Mouse (Mus musculus) cerebellum, adult 8-10 months (tissue): ENCODE measurements around the gene Ugt1a6a.
"Not testable (repeated sequence)": the region's sequence is repeated elsewhere in the genome, so short reads cannot be mapped to it uniquely, and the experiment has no call there.

Experiments
- DNase-seq: peaks from one replicate; pipeline ENCODE4 v3.0.0; 2022

Ugt1a6a gene

GRCm38 (mm10) chr1:88134457-88135011 lies at the start of gene Ugt1a6a:
Ugt1a6a (plus strand) TSS chr1:88134809.
- not testable (repeated sequence) for DNase-seq

- no peak for DNase-seq
Observed at GRCm38 (mm10) chr1:88086125-88086524, 48.5 kb upstream of the Ugt1a6a start.

GRCm38 (mm10) chr1:88087513-88087912 lies 47.1 kb upstream of the Ugt1a6a start, which contains the start of gene Ugt1a8:
Ugt1a8 (plus strand) TSS chr1:88087813.
- DNase-seq = no peak

DNA sequence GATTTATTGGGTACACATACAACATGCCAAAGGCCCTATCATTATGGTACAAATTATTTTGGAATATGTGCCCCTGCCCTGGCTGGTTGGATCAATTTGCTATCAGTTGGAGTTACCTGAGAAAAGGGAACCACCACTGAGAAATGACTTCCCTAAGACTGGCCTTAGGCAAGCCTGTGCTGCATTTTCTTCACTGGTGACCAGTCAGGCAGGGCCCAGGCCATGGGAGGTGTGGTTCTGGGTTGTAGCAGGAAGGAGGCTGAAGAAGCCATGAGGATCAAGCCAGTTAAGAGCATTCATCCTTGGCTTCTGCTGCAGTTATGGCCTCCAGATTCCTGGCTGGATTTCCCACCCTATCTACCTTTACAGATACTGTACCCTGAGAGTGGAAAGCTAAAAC lies 42.3 kb upstream of the Ugt1a6a start:
- no peak for DNase-seq

DNA sequence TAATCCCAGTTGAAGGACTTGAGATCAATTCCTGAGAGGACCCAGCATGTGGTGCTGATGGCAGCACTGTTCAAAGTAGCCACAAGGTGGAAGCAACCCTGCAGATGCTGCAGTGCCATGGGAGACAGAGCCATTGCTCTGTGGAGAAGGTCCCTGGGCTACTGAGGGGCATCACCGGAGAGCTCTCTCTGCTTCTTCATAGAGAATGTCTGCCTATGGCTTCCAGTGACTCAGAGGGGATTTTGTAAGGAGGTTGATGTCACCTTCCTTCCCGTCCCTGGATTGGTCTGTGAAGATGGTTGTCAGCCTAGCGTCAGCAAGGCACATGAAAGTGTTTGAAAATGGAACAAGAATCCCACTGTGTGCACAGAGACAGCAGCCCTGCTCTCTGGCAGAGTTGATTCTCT lies 40.3 kb upstream of the Ugt1a6a start:
- DNase-seq = not testable (repeated sequence)

DNA sequence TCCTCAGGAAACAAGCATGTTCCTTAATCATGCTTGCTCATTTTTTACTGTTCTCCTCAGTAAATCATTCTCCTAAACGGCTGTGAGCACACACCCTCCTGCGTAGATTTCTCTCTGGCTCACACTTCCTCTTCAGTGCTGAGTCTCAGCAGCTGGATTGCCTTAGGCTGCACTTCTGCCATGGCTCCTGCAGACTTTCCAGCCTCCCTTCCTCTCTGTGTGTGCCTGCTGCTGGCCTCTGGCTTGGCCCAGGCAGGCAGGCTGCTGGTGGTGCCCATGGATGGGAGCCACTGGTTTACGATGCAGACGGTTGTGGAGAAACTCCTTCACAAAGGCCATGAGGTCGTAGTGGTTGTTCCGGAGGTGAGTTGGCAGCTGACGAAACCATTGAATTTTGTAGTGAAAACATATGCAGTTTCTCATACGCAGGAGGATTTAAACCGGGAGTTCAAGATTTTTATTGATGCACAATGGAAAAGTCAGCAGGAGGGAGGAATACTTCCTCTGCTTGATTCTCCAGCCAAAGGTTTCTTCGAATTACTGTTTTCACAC lies 39.6 kb upstream of the Ugt1a6a start, which contains the start of gene Ugt1a7c:
TSS of gene Ugt1a7c (plus strand) at position 122 of the 552 bp plus-strand sequence.
- DNase-seq = no peak

GRCm38 (mm10) chr1:88098546-88098945 lies 36.1 kb upstream of the Ugt1a6a start:
- not testable (repeated sequence) for DNase-seq

DNA sequence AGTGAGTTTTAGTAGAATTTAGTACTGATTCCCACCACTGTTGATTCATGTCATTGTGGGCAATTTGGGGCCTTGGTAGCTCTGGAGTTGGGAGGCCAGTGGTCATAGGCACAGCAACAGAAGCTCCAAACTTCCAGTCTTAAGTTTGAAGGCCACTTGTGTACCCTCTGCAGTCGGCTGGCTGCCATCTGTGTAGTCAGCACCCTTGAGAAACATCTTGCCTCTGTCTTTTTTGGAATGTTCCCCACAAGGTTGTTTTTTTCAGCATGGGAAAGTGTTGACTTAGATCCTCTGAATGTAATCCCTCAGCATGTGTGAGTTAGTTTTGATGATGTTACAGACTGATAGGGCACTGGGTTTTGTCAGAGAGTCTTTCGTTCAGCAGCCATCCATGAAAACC lies 34.9 kb upstream of the Ugt1a6a start:
- not testable (repeated sequence) for DNase-seq

GRCm38 (mm10) chr1:88103019-88103418 lies 31.6 kb upstream of the Ugt1a6a start, which contains the start of gene Ugt1a6b:
Ugt1a6b (plus strand) TSS chr1:88103252.
- DNase-seq = not testable (repeated sequence)

DNA sequence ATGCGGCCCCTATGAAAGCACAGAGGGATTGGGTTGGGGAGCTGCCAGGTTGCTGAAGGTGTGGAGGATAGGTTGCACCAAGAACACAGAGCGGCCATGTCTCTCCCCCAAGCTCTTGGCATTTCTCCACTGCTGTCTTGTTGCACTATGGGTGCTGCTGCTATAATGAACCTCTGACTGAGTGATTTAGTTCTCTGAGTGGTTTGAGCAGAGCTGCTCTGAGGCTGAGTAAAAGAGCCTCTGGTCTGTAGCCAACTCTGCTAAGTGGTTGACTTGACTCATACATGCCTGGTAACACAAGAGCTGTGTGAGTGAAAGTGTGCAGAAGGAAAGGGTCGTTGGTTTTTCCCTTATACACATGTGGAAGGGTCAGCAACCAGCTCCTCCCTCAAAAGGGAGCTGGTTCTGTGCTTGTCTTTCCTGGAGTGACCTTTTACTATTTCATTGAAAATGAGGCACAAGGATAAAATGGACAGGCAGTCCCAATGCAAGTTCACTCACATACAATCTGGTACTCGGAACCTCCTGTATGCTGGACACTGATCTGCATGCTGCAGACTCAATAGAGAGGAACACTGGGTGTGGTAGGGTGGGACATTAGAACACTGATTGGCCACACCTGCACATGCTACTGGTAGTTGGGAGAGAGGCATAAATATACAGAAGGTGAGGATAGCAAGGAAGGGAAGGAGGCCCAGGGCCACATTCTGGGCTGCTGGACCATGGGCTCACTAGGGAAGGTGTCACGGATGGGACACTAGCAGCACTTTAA lies 30.7 kb upstream of the Ugt1a6a start:
- not testable (repeated sequence) for DNase-seq

DNA sequence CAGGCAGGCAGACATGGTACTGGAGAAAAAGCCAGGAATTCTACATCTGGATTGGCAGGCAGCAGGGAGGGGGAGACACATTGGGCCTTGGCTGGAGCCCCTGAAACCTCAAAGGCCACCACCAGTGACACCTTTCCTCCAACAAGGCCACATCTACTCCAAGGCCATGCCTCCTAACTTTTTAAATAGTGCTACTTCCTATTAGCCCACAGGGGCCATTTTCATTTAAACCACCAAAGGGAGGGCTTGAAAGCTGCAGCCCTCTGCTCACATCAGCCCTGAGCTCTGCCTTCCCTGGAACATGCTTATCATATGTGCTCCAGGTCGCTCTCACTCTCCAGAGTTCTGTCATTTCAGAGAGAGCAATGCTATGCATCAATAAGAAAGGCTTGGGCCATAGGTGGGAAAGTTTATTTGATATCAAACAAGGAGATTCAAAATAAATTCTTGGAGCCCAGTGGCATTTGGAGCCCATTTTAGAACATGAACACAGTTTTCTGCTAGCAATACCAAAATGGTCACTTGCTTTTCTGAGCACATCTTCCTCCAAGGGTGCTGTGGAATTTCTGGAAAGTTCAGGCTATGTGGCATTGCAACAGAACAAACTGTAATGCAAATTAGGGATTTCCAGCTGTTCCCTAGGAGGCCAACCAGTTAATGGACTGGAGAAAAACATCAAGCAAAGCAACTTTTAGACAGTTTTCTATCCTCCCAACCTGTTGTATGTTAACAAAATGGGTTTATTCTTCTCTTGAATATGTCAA lies 29.8 kb upstream of the Ugt1a6a start:
- DNase-seq = no peak

DNA sequence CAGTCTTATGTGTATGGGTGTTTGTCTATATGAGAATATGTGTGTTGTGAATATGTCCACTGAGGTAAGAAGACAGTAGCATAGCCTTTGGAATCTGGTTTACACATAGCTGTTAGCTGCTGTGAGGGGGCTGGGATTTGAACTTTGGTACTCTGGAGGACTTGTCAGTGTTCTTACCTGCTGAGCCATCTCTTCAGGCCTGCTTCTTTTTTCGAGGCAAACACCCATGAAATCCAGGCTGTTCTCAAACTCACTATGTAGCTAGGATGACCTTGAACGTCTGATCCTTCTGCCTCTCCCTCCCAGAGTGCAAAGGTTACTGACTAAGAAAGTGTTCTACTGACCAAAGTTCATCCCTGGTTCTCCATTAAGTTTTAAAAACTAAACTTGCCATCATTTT lies 29.0 kb upstream of the Ugt1a6a start:
- no peak for DNase-seq

GRCm38 (mm10) chr1:88109027-88109557 lies 25.5 kb upstream of the Ugt1a6a start:
- not testable (repeated sequence) for DNase-seq

DNA sequence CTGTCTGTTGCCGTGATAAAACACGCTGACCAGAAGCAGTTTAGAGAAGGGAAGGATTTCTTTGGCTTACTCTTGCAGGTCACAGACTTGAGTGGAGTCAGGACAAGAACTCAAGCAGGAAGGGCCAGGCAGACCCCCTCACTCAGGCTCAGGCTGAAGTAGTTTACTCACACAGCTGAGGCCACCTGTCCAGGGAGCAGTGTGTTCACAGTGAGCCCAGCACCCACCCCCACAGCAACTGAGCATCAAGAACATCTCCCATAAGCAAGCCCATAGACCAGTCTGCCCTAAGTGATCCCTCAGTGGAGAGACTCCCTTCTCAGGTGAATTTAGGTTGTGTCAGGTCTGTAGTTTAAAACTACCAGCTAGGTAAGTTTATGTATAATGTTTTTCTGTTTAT lies 25.0 kb upstream of the Ugt1a6a start:
- DNase-seq = not testable (repeated sequence)

- DNase-seq = not testable (repeated sequence)
Observed at GRCm38 (mm10) chr1:88112769-88113168, 21.8 kb upstream of the Ugt1a6a start.

DNA sequence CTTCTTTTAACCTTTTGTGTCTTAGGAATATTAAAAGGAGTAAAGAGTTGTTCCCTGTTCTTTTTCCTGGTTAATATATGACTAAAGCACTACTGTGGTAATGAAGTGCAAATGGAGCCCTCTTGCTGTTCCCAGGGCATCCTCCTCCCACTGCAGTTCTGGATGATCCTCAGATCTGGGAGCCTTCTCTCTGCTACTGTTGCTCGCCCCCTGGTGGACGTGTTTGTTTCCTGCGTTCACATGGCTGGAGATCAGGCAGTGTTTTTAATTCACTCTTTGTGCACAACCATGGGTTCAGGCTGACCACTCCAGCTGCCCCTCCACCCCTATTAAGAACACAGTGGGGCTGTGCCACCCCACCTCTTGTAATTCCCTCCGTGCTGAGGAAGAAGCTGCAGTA lies 14.1 kb upstream of the Ugt1a6a start:
- DNase-seq = not testable (repeated sequence)

- not testable (repeated sequence) for DNase-seq
Observed at GRCm38 (mm10) chr1:88121521-88121920, 13.1 kb upstream of the Ugt1a6a start.

DNA sequence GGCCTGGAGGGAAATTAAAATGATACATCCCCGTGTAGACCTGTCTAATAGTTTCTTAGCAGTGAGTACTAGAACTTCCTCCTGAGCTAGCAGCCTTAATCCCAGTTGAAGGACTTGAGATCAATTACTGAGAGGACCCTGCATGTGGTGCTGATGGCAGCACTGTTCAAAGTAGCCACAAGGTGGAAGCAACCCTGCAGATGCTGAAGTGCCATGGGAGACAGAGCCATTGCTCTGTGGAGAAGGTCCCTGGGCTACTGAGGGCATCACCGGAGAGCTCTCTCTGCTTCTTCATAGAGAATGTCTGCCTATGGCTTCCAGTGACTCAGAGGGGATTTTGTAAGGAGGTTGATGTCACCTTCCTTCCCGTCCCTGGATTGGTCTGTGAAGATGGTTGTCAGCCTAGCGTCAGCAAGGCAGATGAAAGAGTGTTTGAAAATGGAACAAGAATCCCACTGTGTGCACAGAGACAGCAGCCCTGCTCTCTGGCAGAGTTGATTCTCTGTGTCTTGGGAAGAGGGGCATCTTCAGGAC lies 8.7 kb upstream of the Ugt1a6a start:
- not testable (repeated sequence) for DNase-seq

- not testable (repeated sequence) for DNase-seq
Observed at GRCm38 (mm10) chr1:88129091-88129490, 5.5 kb upstream of the Ugt1a6a start.

- DNase-seq = not testable (repeated sequence)
Observed at GRCm38 (mm10) chr1:88130223-88130622, 4.4 kb upstream of the Ugt1a6a start.

DNA sequence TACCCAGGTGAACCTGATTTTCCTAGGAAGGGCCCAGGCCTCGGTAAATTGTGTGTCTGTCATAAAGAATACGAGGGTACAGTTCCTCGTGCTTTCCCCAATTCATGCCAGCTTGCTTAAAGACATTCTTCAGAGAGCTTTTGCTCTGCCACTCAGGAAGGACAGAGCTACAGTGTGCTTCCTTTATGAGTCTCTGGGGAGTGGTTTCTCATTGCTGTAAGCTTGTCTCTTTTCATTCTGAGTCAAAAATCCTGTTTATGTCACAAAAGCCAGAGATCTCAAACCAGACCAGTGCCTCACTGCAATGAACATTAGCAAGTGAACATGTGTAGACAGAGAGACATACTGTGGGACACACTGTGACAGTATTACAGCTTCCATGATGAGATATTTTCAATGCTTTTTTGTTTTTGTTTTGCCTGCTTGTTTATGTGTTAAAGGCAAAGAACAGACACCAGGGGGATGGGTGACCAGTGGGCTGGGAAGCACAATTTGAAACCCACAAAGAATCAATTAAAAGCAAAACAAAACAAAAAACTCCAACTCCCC lies 627 bp upstream of the Ugt1a6a start:
- DNase-seq = no peak

- DNase-seq = not testable (repeated sequence)
Observed at GRCm38 (mm10) chr1:88135229-88135904, 758 bp downstream of the Ugt1a6a start.
